Mouse (Mus musculus): ENCODE measurements around the gene Hist2h3b.

Gene Hist2h3b

DNA sequence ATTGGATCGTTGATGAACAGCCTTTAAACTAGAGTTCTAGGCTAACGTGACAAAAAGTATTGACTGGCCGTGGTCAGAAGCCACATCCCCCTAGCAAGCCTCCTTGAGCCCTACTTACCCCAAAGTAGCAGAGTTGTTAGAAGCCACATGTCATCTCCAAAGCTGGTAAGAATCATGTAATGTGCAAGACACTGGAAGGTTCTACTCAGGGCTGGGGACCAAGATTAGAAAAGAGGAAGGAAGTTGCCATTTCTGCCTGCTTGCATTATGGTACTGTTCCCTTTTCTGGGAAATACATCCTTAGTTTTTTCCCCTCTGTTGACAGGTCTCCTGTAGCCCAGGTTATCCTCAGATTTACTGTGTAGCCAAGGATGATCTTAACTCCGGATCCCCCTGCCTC is 25.3 kb downstream of the Hist2h3b start, which contains the start of gene Fcgr1:
Gene Fcgr1 (minus strand): TSS at position 183 of the 400 bp plus-strand sequence.
- DNase-seq (ENCODE audit: extremely low read depth, low read depth) = peak; percentile 99

GRCm38 (mm10) chr3:96298360-96298759 is 29.9 kb downstream of the Hist2h3b start:
- no peak for DNase-seq (ENCODE audit: extremely low read depth, low read depth)

GRCm38 (mm10) chr3:96299562-96299961 is 31.1 kb downstream of the Hist2h3b start:
- no peak for DNase-seq (ENCODE audit: extremely low read depth, low read depth)

DNA sequence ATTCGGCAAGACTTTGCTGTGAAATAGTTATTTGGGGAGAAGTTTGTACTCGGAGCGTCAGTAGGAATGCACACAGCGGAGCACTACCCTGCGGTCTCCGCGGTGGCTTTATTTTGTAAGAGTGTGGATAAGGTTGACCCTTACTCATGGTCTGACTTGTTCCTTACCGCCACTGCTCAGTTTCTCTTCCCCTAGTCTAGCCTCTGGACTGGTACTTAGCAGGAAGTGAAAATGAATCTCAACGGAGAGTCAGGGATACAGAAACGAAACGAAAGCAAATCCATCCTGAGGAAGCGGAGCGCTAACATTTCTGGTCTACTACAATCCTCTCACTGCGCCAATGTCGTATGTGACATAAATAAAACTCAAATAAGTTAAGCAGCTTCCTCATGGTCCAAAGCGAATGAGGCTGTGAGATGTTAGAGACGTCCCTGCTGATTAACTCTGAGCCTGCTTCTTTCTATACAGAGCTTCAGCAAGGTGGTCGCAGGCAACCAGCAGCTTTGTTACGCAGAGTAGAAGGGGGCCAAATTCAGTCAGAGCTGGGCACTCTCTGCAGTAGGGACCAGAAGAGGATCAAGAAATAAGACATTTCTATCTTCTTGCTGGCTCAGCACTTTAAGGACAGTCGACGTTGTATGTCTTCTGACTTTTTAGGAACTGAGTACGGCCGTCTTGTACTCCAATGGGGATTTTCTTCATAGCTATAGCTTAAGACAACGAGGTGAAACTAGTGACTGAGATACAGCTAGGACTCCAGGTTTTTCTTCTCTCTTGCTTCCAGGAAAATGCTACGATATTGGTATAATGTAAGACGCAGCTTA is 32.5 kb downstream of the Hist2h3b start:
- no peak for DNase-seq (ENCODE audit: extremely low read depth, low read depth)

DNA sequence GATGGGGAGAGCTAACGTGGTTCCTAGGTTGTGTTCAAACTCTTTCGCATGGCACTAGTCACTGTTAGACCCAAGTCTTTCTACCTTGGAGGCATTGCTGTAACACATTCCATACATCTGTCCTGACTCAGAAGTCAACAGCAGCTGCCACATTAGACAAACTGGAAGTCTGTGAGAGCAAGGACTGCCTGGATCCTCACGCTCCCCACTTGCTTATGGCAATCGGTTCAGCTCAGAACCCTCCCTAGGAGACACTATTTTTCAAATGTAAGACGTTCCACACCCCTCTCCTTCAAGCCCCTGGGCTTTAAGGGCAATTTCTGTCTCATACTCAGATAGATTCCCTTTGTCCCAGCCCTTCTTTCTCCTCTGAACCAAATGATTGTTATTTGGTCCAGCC is 33.6 kb downstream of the Hist2h3b start:
- DNase-seq (ENCODE audit: extremely low read depth, low read depth) = no peak

GRCm38 (mm10) chr3:96306506-96306905 is 38.1 kb downstream of the Hist2h3b start:
- no peak for DNase-seq (ENCODE audit: extremely low read depth, low read depth)

DNA sequence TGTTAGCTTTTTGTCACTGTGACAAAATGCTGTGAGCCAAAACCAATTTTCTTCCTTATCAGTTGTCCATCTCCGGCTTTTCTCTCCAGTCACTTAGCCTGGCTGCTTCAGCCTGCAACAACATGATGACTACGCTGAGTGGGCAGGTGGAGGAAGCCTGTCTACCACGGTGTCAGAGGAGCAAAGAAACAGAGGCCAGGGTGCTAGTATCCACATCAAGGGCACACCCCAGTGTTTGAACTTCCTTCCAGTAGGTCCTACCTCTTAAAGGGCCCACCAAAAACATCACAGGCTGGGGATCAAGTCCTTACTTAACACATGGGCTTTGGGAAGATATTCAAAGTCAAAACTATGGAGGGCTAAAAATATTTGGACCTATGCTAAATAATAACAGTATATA is 41.0 kb downstream of the Hist2h3b start:
- no peak for DNase-seq (ENCODE audit: extremely low read depth, low read depth)

DNA sequence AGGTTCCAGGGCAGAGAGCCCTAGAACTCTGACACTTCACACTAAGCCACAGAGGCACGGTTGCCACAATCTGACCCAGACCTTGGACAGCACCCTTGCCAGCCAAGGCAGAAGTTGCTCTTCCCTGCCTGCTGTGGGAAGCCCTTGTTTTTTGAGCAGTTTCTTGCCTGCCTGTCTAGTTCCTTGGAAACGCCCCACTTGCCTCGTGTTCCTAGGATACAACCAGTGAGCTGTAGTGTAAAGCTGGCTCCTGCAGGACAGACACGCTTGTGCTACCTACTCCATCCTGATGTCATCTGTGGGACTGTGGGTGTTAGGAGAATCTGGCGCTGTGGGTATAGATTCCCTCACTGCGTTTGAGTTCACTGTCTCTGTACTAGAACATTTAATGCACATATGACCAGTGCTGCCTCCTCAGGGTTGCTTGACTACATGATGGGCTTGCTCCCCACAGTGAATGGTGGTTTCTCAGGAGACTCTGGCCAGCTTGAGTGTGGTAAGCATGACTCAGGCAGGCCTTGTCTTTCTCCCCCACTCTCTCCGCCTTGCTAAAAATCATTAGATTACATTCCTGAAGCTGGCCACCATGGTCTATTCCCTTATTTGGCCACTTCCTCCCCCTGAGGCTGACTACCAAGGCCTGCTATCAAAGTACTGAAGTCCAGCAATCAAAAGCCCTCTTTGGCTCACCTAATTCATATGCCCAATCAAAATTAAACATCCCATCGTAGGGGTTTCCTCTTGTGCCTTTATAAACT is 44.1 kb downstream of the Hist2h3b start:
- no peak for DNase-seq (ENCODE audit: extremely low read depth, low read depth)
